Mouse (Mus musculus) CH12.LX (cell line): Measurements from ENCODE around the gene Mettl23. TPM values are rescaled to one million over a fixed set of nuclear protein-coding genes. Genes with fewer than 3 reads are reported as not detected.
A peak's percentile ranks its signal among the peaks of the same experiment; 100 is the strongest.

Experiments used
- DNase-seq: peaks from one replicate; pipeline ENCODE4 v3.0.0-alpha.2; 2013; ENCODE audit errors: extremely low read depth
- H3K27ac ChIP-seq: 2 replicates; pipeline ENCODE4 v1.5.1; 2012; ENCODE audit warnings: low read depth, mild to moderate bottlenecking, control low read depth, moderate library complexity; ENCODE audit not compliant: insufficient read depth
- H3K27me3 ChIP-seq: replicated peaks from 2 replicates; pipeline ENCODE3; 2012; ENCODE audit warnings: inconsistent platforms
- H3K36me3 ChIP-seq, 2 experiments: replicated peaks in 1 of 2; 2 replicates each; pipeline versions ENCODE3 to v1.6.1; 2012; ENCODE audit warnings: inconsistent platforms in 1 of 2, low read length in 1 of 2, mild to moderate bottlenecking in 1 of 2, mixed read lengths in 1 of 2, moderate library complexity in 1 of 2; ENCODE audit not compliant: control insufficient read depth in 1 of 2, insufficient read depth in 1 of 2
- H3K4me1 ChIP-seq, 2 experiments: 2 replicates each; pipeline ENCODE4 v1.6.1; 2012; ENCODE audit warnings: inconsistent platforms in 1 of 2, moderate library complexity in 1 of 2; ENCODE audit not compliant: insufficient read depth in 2 of 2, control insufficient read depth in 1 of 2
- H3K4me2 ChIP-seq: 2 replicates; pipeline ENCODE4 v1.6.1; 2012; ENCODE audit warnings: low read depth, mild to moderate bottlenecking, control low read depth; ENCODE audit not compliant: poor library complexity, insufficient read depth, severe bottlenecking
- H3K4me3 ChIP-seq, 3 experiments: fragments of 150-350 bp in 1 of 3; sonication (generic) in 1 of 3; replicated peaks in 1 of 3; 2 replicates each; pipeline versions ENCODE3 to v1.5.1; 2011 to 2012; ENCODE audit warnings: low read depth in 2 of 3, low read length in 2 of 3, mild to moderate bottlenecking in 2 of 3, moderate library complexity in 2 of 3, control low read depth in 1 of 3, improper control_type of control experiment in 1 of 3, inconsistent platforms in 1 of 3, mixed read lengths in 1 of 3; ENCODE audit not compliant: poor library complexity in 1 of 3
- H3K79me2 ChIP-seq: replicated peaks from 2 replicates; pipeline ENCODE4 v1.6.1; 2012; ENCODE audit warnings: mild to moderate bottlenecking, moderate library complexity; ENCODE audit not compliant: control insufficient read depth, poor library complexity, insufficient read depth, severe bottlenecking; ENCODE audit errors: extremely low read depth
- H3K9ac ChIP-seq: 2 replicates; pipeline ENCODE4 v1.6.1; 2012; ENCODE audit warnings: low read depth, mild to moderate bottlenecking, control low read depth, moderate library complexity; ENCODE audit not compliant: insufficient read depth
- H3K9me3 ChIP-seq: replicated peaks from 2 replicates; pipeline ENCODE3; 2012; ENCODE audit warnings: low read length, inconsistent platforms, mixed read lengths
- BHLHE40 ChIP-seq: IDR thresholded peaks from 2 replicates; pipeline ENCODE4 v1.6.1; 2011; ENCODE audit warnings: mild to moderate bottlenecking, low read depth, low read length, improper control_type of control experiment
- CHD1 ChIP-seq: IDR thresholded peaks from 2 replicates; pipeline ENCODE4 v1.6.1; 2012; ENCODE audit warnings: low read depth, low read length, improper control_type of control experiment, inconsistent platforms
- CHD2 ChIP-seq: IDR thresholded peaks from 2 replicates; pipeline ENCODE4 v1.6.1; 2011; ENCODE audit warnings: low read length, improper control_type of control experiment
- CTCF ChIP-seq, 2 experiments: IDR thresholded peaks in 1 of 2; conservative IDR thresholded peaks in 1 of 2; 2 replicates each; pipeline ENCODE4 v1.5.1; 2011 to 2012; ENCODE audit warnings: low read depth in 2 of 2, low read length in 2 of 2, improper control_type of control experiment in 1 of 2, inconsistent platforms in 1 of 2, mild to moderate bottlenecking in 1 of 2, moderate library complexity in 1 of 2
- E2F4 ChIP-seq: IDR thresholded peaks from 2 replicates; pipeline ENCODE4 v1.6.1; 2011; ENCODE audit warnings: low read depth, low read length, improper control_type of control experiment; ENCODE audit not compliant: insufficient replicate concordance
- ELF1 ChIP-seq: IDR thresholded peaks from 2 replicates; pipeline ENCODE4 v1.6.1; 2014; ENCODE audit warnings: low read depth, mild to moderate bottlenecking, inconsistent platforms, low read length, improper control_type of control experiment
- EP300 ChIP-seq: IDR thresholded peaks from 2 replicates; pipeline ENCODE4 v1.6.1; 2011; ENCODE audit warnings: low read length, improper control_type of control experiment
- ETS1 ChIP-seq: conservative IDR thresholded peaks from 2 replicates; pipeline ENCODE4 v1.6.1; 2012; ENCODE audit warnings: low read depth, mild to moderate bottlenecking, inconsistent platforms, low read length, improper control_type of control experiment, moderate library complexity
- GABPA ChIP-seq: IDR thresholded peaks from 2 replicates; pipeline ENCODE4 v1.6.1; 2012; ENCODE audit warnings: low read depth, low read length, improper control_type of control experiment, inconsistent platforms; ENCODE audit not compliant: insufficient replicate concordance
- HCFC1 ChIP-seq: IDR thresholded peaks from 2 replicates; pipeline ENCODE4 v1.6.1; 2012; ENCODE audit warnings: low read depth, mild to moderate bottlenecking, inconsistent platforms, low read length, improper control_type of control experiment
- IRF4 ChIP-seq: IDR thresholded peaks from 2 replicates; pipeline ENCODE4 v1.6.1; 2014; ENCODE audit warnings: low read depth, mild to moderate bottlenecking, inconsistent platforms, low read length, improper control_type of control experiment
- JUN ChIP-seq: IDR thresholded peaks from 2 replicates; pipeline ENCODE4 v1.6.1; 2011; ENCODE audit warnings: low read depth, mild to moderate bottlenecking, low read length, improper control_type of control experiment, moderate library complexity; ENCODE audit not compliant: insufficient read depth
- JUND ChIP-seq: conservative IDR thresholded peaks from 2 replicates; pipeline ENCODE4 v1.6.1; 2011; ENCODE audit warnings: low read depth, low read length, improper control_type of control experiment
- KAT2A ChIP-seq: IDR thresholded peaks from 2 replicates; pipeline ENCODE4 v1.6.1; 2012; ENCODE audit warnings: low read length, improper control_type of control experiment, inconsistent platforms; ENCODE audit not compliant: insufficient replicate concordance
- MAFK ChIP-seq: IDR thresholded peaks from 2 replicates; pipeline ENCODE4 v1.6.1; 2011; ENCODE audit warnings: low read length, improper control_type of control experiment; ENCODE audit not compliant: insufficient replicate concordance
- MAX ChIP-seq: IDR thresholded peaks from 2 replicates; pipeline ENCODE4 v1.6.1; 2011; ENCODE audit warnings: low read length, improper control_type of control experiment
- MAZ ChIP-seq: IDR thresholded peaks from 2 replicates; pipeline ENCODE4 v1.6.1; 2012; ENCODE audit warnings: low read depth, mild to moderate bottlenecking, inconsistent platforms, low read length, improper control_type of control experiment, moderate library complexity
- MEF2A ChIP-seq: IDR thresholded peaks from 2 replicates; pipeline ENCODE4 v1.6.1; 2014; ENCODE audit warnings: low read depth, mild to moderate bottlenecking, inconsistent platforms, low read length, improper control_type of control experiment, borderline replicate concordance
- MXI1 ChIP-seq: IDR thresholded peaks from 2 replicates; pipeline ENCODE4 v1.6.1; 2011; ENCODE audit warnings: mild to moderate bottlenecking, low read depth, low read length, improper control_type of control experiment
- MYC ChIP-seq: IDR thresholded peaks from 2 replicates; pipeline ENCODE4 v1.6.1; 2011; ENCODE audit warnings: low read depth, mild to moderate bottlenecking, improper control_type of control experiment, low read length
- NELFE ChIP-seq: IDR thresholded peaks from 2 replicates; pipeline ENCODE4 v1.6.1; 2011; ENCODE audit warnings: low read depth, low read length, improper control_type of control experiment
- NRF1 ChIP-seq: IDR thresholded peaks from 2 replicates; pipeline ENCODE4 v1.6.1; 2014; ENCODE audit warnings: low read depth, mild to moderate bottlenecking, inconsistent platforms, low read length, improper control_type of control experiment, moderate library complexity
- PAX5 ChIP-seq: IDR thresholded peaks from 2 replicates; pipeline ENCODE4 v1.6.1; 2012; ENCODE audit warnings: low read length, inconsistent platforms, mixed read lengths
- POLR2A ChIP-seq: IDR thresholded peaks from 2 replicates; pipeline ENCODE4 v1.6.1; 2011; ENCODE audit warnings: low read depth, mild to moderate bottlenecking, improper control_type of control experiment, low read length
- POLR2AphosphoS2 ChIP-seq: IDR thresholded peaks from 2 replicates; pipeline ENCODE4 v1.6.1; 2011; ENCODE audit warnings: low read depth, low read length, improper control_type of control experiment
- RAD21 ChIP-seq: IDR thresholded peaks from 2 replicates; pipeline ENCODE4 v1.6.1; 2011; ENCODE audit warnings: low read depth, mild to moderate bottlenecking, low read length, improper control_type of control experiment, moderate library complexity
- RCOR1 ChIP-seq: conservative IDR thresholded peaks from 2 replicates; pipeline ENCODE4 v1.6.1; 2012; ENCODE audit warnings: low read depth, mild to moderate bottlenecking, inconsistent platforms, low read length, improper control_type of control experiment
- SIN3A ChIP-seq: IDR thresholded peaks from 2 replicates; pipeline ENCODE4 v1.6.1; 2012; ENCODE audit warnings: low read length, improper control_type of control experiment, inconsistent platforms
- SMC3 ChIP-seq: IDR thresholded peaks from 2 replicates; pipeline ENCODE4 v1.6.1; 2011; ENCODE audit warnings: low read depth, low read length, improper control_type of control experiment
- TBP ChIP-seq: conservative IDR thresholded peaks from 2 replicates; pipeline ENCODE4 v1.6.1; 2011; ENCODE audit warnings: low read depth, low read length, improper control_type of control experiment
- TCF12 ChIP-seq: IDR thresholded peaks from 2 replicates; pipeline ENCODE4 v1.6.1; 2014; ENCODE audit warnings: low read depth, mild to moderate bottlenecking, inconsistent platforms, low read length, improper control_type of control experiment
- UBTF ChIP-seq: IDR thresholded peaks from 2 replicates; pipeline ENCODE4 v1.6.1; 2012; ENCODE audit warnings: low read depth, mild to moderate bottlenecking, inconsistent platforms, low read length, improper control_type of control experiment, moderate library complexity
- USF1 ChIP-seq: IDR thresholded peaks from 2 replicates; pipeline ENCODE4 v1.6.1; 2014; ENCODE audit warnings: low read depth, mild to moderate bottlenecking, inconsistent platforms, low read length, improper control_type of control experiment
- USF2 ChIP-seq: conservative IDR thresholded peaks from 2 replicates; pipeline ENCODE4 v1.6.1; 2011; ENCODE audit warnings: low read depth, low read length, improper control_type of control experiment
- ZC3H11A ChIP-seq: IDR thresholded peaks from 2 replicates; pipeline ENCODE4 v1.6.1; 2012; ENCODE audit warnings: low read depth, mild to moderate bottlenecking, inconsistent platforms, low read length, improper control_type of control experiment
- ZKSCAN1 ChIP-seq: IDR thresholded peaks from 2 replicates; pipeline ENCODE4 v1.6.1; 2012; ENCODE audit warnings: low read depth, inconsistent platforms, low read length, improper control_type of control experiment, borderline replicate concordance
- ZMIZ1 ChIP-seq: IDR thresholded peaks from 2 replicates; pipeline ENCODE4 v1.6.1; 2012; ENCODE audit warnings: low read depth, mild to moderate bottlenecking, inconsistent platforms, low read length, improper control_type of control experiment
- ZNF384 ChIP-seq: IDR thresholded peaks from 2 replicates; pipeline ENCODE4 v1.6.1; 2012; ENCODE audit warnings: low read depth, low read length, improper control_type of control experiment, inconsistent platforms
- dilution Hi-C: fragments of 300-500 bp; cut with MboI; formaldehyde crosslinking; loops from 2 replicates; pipeline ENCODE4 v1.14.3; 2020; ENCODE audit warnings: low sequenced_read_pairs; ENCODE audit not compliant: extremely low pct_unique_long_range_greater_than_20kb, extremely low pct_ligation_motif_present
- in situ Hi-C: fragments of 300-500 bp; cut with MboI; formaldehyde crosslinking; loops from 3 replicates; pipeline ENCODE4 v1.14.3; 2019; ENCODE audit warnings: low sequenced_read_pairs, low pct_ligation_motif_present, low pct_unique_long_range_greater_than_20kb, mixed read lengths
- polyA plus RNA-seq: library from polyadenylated mRNA; unstranded; fragments of >175 nt; gene quantifications from 2 replicates; pipeline ENCODE4 v1.2.1, GENCODE M21; 2012; ENCODE audit warnings: low read depth; ENCODE audit not compliant: insufficient read length
- total RNA-seq, 2 experiments: library from RNA; depleted of rRNA; stranded (reverse); fragments of 300-350 nt in 1 of 2; fragments of >200 nt in 1 of 2; gene quantifications; 2 replicates each; pipeline ENCODE4 v1.2.3; 2012 to 2014

Gene Mettl23
- total and polyA plus RNA-seq, 3 experiments, result 44.5 to 64.9 (median 63.7) TPM

DNA sequence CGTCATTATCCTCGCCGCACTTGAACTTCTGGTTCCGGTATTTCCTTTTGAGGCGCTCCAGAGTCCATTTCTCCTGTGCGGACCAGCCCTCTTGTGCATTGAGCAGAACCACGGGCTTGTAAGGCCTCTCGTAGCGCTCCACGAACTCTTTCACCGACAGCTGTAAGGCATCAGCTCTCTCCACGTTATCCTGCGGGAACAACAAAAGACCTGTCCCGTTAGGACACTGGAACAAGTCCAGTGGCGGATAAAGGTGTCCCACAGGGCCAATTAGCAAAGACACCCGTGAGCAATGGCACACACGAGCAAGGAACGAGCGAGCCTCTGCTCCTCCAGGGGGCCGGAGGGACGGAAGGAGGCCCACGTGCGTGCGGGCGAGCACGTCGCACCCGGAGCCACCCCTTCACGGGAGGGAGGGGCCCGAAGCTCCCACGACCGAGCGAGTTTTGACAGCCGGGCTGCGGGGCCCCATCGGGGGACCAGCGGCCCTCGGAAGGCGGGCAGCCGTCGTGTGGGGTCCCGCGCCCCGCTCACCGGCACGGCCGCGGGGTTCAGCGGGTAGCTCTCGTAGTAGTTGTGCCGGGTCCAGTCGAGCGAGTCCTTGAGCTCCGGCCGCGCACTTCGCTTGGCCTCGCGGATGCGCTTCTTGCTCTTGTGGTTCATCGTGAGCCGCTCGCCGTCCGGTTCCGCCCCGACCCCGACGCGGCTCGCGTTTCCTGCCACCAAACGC, 382 bp upstream of the Mettl23 start:
- Histone ChIP-seq H3K27ac (peak overlapping the region; percentile 89), H3K4me3 (peak overlapping the region; percentile 83 to 98 (median 88)), H3K36me3 (peaks cover 32 to 59% of the 10 kb centered on the region in 2 experiments), H3K27me3 (no peaks in the 10 kb centered on the region), H3K9me3 (no peaks in the 10 kb centered on the region), H3K79me2 (peaks cover 58% of the 10 kb centered on the region), H3K9ac (peak overlapping the region; percentile 92), H3K4me1 (peaks cover 14 to 66% of the 10 kb centered on the region in 2 experiments), H3K4me2 (peak overlapping the region; percentile 92)
- in situ Hi-C loops, result no loop called here
- no peak for TF ChIP-seq KAT2A
- TF ChIP-seq POLR2A, result no peak
- no peak for TF ChIP-seq UBTF
- TF ChIP-seq TBP, result no peak
- TF ChIP-seq ZC3H11A, result no peak
- no peak for TF ChIP-seq JUN
- TF ChIP-seq SMC3, result no peak
- TF ChIP-seq EP300, result no peak
- no peak for TF ChIP-seq RCOR1
- no peak for TF ChIP-seq CTCF (conservative IDR thresholded peaks at IDR 0.05 in 1 of 2, IDR thresholded peaks at IDR 0.05 in 1 of 2; ENCODE audit: low read depth in 2 of 2, low read length in 2 of 2)
- no peak for TF ChIP-seq USF2
- TF ChIP-seq MAZ, result peak; percentile 65; the same call in 1 of the 2 replicates
- TF ChIP-seq NRF1, result no peak
- TF ChIP-seq ZKSCAN1, result no peak
- no peak for TF ChIP-seq HCFC1
- TF ChIP-seq ZMIZ1, result no peak
- TF ChIP-seq MXI1, result peak; percentile 98
- TF ChIP-seq TCF12, result peak; percentile 47; the same call in 1 of the 2 replicates
- no peak for TF ChIP-seq MEF2A
- TF ChIP-seq GABPA, result no peak
- peak; percentile 93 for TF ChIP-seq SIN3A
- TF ChIP-seq MAFK, result no peak
- no peak for TF ChIP-seq PAX5
- peak; percentile 90; the same call in 1 of the 2 replicates for TF ChIP-seq NELFE
- no peak; the same call in 1 of the 2 replicates for TF ChIP-seq CHD1
- peak; percentile 95 for TF ChIP-seq BHLHE40
- TF ChIP-seq ELF1, result no peak
- no peak for TF ChIP-seq E2F4
- peak; percentile 82; the same call in 1 of the 2 replicates for TF ChIP-seq MYC
- TF ChIP-seq IRF4, result 0 out of 2 replicates have a peak, but pooled peaks have one; percentile 29
- no peak for TF ChIP-seq ZNF384
- TF ChIP-seq MAX, result peak; percentile 94
- TF ChIP-seq CHD2, result no peak
- TF ChIP-seq ETS1, result no peak
- TF ChIP-seq USF1, result no peak
- TF ChIP-seq JUND, result no peak
- no peak for TF ChIP-seq RAD21
- TF ChIP-seq POLR2AphosphoS2, result peak; percentile 17; the same call in 1 of the 2 replicates
- peak; percentile 64 for DNase-seq
- dilution Hi-C loops, result no loop called here
